Mouse (Mus musculus): Measurements from ENCODE around the gene Sec14l3.

DNA sequence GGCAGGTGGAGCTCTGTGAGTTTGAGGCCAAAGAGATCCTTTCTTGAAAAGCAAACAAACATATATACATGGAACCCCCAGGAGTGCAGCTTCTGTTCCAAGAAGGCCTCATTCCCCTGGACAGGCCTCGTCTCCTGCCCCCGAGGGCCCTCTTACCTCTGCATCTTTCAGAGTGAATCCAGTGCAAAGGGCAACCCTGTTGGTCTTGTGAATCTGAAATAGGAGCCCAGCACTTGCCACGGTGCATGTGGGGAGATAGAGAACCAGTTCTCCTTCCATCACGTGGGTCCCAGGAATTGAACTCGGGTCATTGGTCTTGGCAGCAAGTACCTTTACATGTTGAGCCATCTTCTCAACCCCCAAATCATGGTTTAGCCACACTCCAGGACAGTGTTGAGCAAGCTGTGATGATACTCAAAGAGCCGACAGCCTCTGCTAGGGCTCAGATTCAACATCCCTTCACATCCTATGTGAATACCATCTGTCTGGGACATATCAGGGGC, 23.5 kb upstream of the Sec14l3 start:
- TF ChIP-seq CTCF (IDR thresholded peaks at IDR 0.05 in 2 of 3, conservative IDR thresholded peaks at IDR 0.05 in 1 of 3; ENCODE audit: control insufficient read depth in 1 of 3, insufficient read depth in 1 of 3, low read depth in 2 of 3, low read length in 3 of 3, poor library complexity in 1 of 3, severe bottlenecking in 1 of 3) (no peak), POLR2A (IDR thresholded peaks at IDR 0.05; ENCODE audit: control insufficient read depth in 1 of 2, insufficient read depth in 1 of 2, low read depth in 1 of 2, low read length in 2 of 2, poor library complexity in 1 of 2) (no peak), TAL1 (IDR thresholded peaks at IDR 0.05; ENCODE audit: low read length) (no peak), CHD2 (IDR thresholded peaks at IDR 0.05; ENCODE audit: low read length) (no peak), MAFK (IDR thresholded peaks at IDR 0.05; ENCODE audit: borderline replicate concordance, low read depth, low read length) (no peak)
